Mouse (Mus musculus) liver, embryonic 15.5 days (tissue): Measurements from ENCODE around the gene Atp9a. TPM values are rescaled to one million over a fixed set of nuclear protein-coding genes. Genes with fewer than 3 reads are reported as not detected.
A peak's percentile ranks its signal among the peaks of the same experiment; 100 is the strongest.
"Not testable (repeated sequence)": the region's sequence is repeated elsewhere in the genome, so short reads cannot be mapped to it uniquely, and the experiment has no call there.

Experiments used
- ATAC-seq: fragments of 200-750 bp; cut with Nextera tagmentation; 2 replicates; pipeline ENCODE4 v1.8.0; 2017; ENCODE audit warnings: moderate number of reproducible peaks, mild to moderate bottlenecking, moderate library complexity; ENCODE audit not compliant: insufficient read depth
- H3K27ac ChIP-seq: fragments of 300-500 bp; sonication (generic); replicated peaks from 2 replicates; pipeline ENCODE4 v1.5.1; 2015; ENCODE audit warnings: mild to moderate bottlenecking, inconsistent platforms
- H3K27me3 ChIP-seq: fragments of 300-500 bp; sonication (generic); 2 replicates; pipeline ENCODE4 v1.6.1; 2015; ENCODE audit warnings: mild to moderate bottlenecking, inconsistent platforms
- H3K36me3 ChIP-seq: fragments of 300-500 bp; sonication (generic); replicated peaks from 2 replicates; pipeline ENCODE4 v1.6.1; 2015; ENCODE audit warnings: moderate library complexity, mild to moderate bottlenecking, inconsistent platforms
- H3K4me1 ChIP-seq: fragments of 300-500 bp; sonication (generic); replicated peaks from 2 replicates; pipeline ENCODE4 v1.6.1; 2015; ENCODE audit warnings: inconsistent platforms
- H3K4me2 ChIP-seq: fragments of 300-500 bp; sonication (generic); 2 replicates; pipeline ENCODE4 v1.6.1; 2015; ENCODE audit warnings: moderate library complexity, mild to moderate bottlenecking, inconsistent platforms
- H3K4me3 ChIP-seq: fragments of 300-500 bp; sonication (generic); replicated peaks from 2 replicates; pipeline ENCODE4 v1.5.1; 2015; ENCODE audit warnings: mild to moderate bottlenecking, inconsistent platforms
- H3K9ac ChIP-seq: fragments of 300-500 bp; sonication (generic); 2 replicates; pipeline ENCODE4 v1.6.1; 2015; ENCODE audit warnings: moderate library complexity, mild to moderate bottlenecking, inconsistent platforms
- H3K9me3 ChIP-seq: fragments of 300-500 bp; sonication (generic); replicated peaks from 2 replicates; pipeline ENCODE4 v1.6.1; 2016; ENCODE audit warnings: inconsistent platforms
- WGBS: fragments of 180-500 bp; shearing (Covaris S2); methylation state at CpG from one replicate; pipeline ENCODE4 v1.1.7; 2015; ENCODE audit warnings: mixed read lengths; ENCODE audit not compliant: insufficient replicate concordance; 5-methylcytosine and 5-hydroxymethylcytosine counted together
- polyA plus RNA-seq: library from polyadenylated mRNA; unstranded; fragments of >200 nt; fragmentation: Nextera tagmentation; extraction: Ambion mirVana; gene quantifications from 2 replicates; pipeline ENCODE4 v1.2.1, GENCODE M21; 2015

Atp9a gene
- polyA plus RNA-seq, 1 experiment from 2014 or later = 3.3 TPM

DNA sequence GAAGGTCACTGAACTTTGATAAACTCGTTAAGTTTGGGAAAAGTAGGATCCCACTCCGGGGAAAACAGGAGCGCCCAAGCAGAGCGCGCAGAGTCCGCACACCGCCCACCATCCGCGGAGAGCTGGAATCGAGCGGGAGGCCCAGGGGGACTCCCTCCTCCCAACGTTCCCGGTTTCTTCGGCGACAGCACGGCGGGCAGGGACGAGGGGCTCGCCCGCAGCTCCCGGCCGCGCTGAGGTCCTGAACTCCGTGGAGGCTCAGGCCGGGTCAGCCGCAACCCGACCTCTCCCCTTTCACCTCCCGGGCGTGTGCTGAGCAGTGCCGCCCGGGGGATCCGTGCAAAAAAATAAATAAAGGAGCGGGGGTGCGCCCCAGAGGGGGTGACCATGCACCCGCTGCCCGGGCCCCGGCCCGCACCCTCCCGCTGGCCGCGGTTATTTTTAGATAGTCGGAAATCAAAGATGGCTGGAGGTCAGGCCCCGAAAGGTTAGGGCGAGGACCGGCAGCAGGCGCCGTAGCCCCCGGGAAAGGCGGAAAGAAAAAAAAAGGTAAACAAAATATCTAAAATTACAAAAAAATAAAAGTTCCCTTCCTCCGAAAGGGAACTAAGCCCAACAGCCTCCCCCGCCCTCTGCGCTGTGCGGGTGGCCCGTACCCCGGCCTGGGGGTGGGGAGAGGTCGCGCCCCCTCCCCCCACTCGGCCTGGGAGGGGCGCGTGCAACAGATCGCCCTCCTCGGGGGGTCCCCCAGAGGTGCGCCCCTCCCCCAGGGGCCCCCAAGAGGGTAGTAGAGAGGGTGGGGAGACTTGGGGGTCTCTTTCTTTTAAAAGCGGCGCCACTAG, 23.7 kb upstream of the Atp9a start:
- peak overlapping the region; percentile 27; the same call in 1 of the 2 replicates for H3K9ac ChIP-seq
- WGBS = under 1% methylated on average over 65 of the region's 65 CpGs
- no peaks in the 10 kb centered on the region for H3K36me3 ChIP-seq
- peak overlapping the region; percentile 74 for H3K27ac ChIP-seq
- H3K4me1 ChIP-seq = peaks cover 5% of the 10 kb centered on the region; the same call in 1 of the 2 replicates
- H3K27me3 ChIP-seq = peaks cover 94% of the 10 kb centered on the region
- H3K9me3 ChIP-seq = no peaks in the 10 kb centered on the region
- H3K4me2 ChIP-seq = peak overlapping the region; percentile 45
- ATAC-seq = peak; percentile 5; the same call in 1 of the 2 replicates
- peak overlapping the region; percentile 50 for H3K4me3 ChIP-seq

DNA sequence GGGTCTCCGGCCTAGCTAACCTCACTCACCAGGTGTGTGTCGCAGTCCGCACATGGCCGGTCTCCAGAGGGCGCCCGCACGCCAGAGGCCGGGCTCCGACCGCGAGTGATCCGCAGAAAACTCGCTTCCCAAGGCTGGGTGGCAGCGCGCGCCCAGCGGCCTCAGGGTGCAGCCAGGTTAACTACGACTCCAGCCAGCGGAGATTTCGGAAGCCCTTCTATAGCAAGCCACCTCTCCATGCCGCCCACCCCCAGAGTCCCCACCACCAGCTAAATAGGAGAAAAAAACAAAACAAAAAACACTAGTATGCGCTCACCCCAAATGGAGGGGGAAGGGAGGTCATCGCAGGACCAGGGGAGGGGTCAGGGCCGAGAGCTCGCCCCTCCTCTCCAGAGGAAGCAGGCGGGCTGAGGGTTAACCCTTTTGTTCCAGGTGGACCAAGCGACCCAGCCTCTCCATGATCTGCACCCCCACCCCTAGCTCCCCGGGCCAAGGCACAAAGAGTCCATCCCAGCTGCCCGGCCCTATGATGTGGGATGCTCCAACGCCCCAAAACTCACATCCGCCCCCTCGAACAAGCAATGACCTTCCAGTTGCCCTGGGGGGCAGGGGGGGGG, 23.0 kb upstream of the Atp9a start:
- ATAC-seq = peak; percentile 65
- Histone ChIP-seq H3K4me1 (peaks cover 5% of the 10 kb centered on the region; the same call in 1 of the 2 replicates), H3K27me3 (peaks cover 90% of the 10 kb centered on the region), H3K9ac (no peak overlapping the region), H3K4me3 (peak overlapping the region; percentile 50), H3K4me2 (peak overlapping the region; percentile 45), H3K9me3 (no peaks in the 10 kb centered on the region), H3K27ac (peak overlapping the region; percentile 74), H3K36me3 (no peaks in the 10 kb centered on the region)
- under 1% methylated on average over 32 of the region's 32 CpGs for WGBS

DNA sequence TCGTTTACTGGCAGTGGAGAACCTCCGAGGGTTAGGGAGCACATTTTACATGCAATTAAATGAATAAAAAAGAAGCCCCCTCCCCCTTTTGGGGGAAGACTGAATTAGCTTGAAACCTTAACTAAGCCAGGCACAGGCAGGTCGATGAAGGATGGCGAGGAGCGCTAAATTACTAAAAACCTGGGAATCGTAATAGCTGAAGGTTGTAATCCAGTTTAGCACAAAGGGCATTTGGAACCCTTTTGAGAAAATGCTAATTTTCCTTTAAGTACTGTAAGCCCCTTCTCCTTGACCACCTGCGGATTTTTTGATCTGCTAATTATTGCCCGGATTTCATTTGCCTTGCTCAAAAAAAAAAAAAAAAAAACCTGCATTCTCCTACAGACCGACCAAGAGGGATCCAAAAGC, 22.3 kb upstream of the Atp9a start:
- H3K4me2 ChIP-seq = peak overlapping the region; percentile 10; the same call in 1 of the 2 replicates
- no peak for ATAC-seq
- peak overlapping the region; percentile 50; the same call in 1 of the 2 replicates for H3K4me3 ChIP-seq
- H3K27me3 ChIP-seq = peaks cover 84% of the 10 kb centered on the region
- no peak overlapping the region for H3K27ac ChIP-seq
- peaks cover 5% of the 10 kb centered on the region; the same call in 1 of the 2 replicates for H3K4me1 ChIP-seq
- WGBS = 22% methylated on average over 9 of the region's 9 CpGs
- H3K9ac ChIP-seq = no peak overlapping the region
- no peaks in the 10 kb centered on the region for H3K36me3 ChIP-seq
- H3K9me3 ChIP-seq = no peaks in the 10 kb centered on the region

DNA sequence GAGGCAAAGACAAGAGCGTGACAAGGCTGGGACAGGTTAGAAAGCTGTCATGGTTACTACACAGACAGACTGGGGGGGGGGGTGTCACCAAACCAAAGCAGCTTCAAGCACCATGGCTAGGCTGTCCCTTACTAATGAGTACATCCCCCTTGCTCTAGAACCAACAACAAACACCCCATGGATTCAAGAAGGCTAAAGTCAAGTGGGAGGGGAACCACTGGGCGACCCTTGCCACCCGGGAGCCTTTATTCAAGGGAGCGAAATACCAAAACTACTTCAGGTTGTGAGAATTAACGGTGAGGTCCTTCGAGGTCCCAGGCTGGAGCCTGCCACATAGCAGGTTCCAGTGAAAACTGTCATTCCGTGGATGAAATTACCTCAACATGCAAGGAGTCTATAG, 21.6 kb upstream of the Atp9a start:
- 26% methylated on average over 7 of the region's 7 CpGs for whole genome bisulfite sequencing
- H3K27me3 ChIP-seq = peaks cover 78% of the 10 kb centered on the region
- no peaks in the 10 kb centered on the region for H3K36me3 ChIP-seq
- no peak overlapping the region for H3K9ac ChIP-seq
- no peak for ATAC-seq
- peaks cover 5% of the 10 kb centered on the region; the same call in 1 of the 2 replicates for H3K4me1 ChIP-seq
- no peak overlapping the region for H3K27ac ChIP-seq
- peak overlapping the region; percentile 10; the same call in 1 of the 2 replicates for H3K4me2 ChIP-seq
- no peak overlapping the region for H3K4me3 ChIP-seq
- H3K9me3 ChIP-seq = no peaks in the 10 kb centered on the region

DNA sequence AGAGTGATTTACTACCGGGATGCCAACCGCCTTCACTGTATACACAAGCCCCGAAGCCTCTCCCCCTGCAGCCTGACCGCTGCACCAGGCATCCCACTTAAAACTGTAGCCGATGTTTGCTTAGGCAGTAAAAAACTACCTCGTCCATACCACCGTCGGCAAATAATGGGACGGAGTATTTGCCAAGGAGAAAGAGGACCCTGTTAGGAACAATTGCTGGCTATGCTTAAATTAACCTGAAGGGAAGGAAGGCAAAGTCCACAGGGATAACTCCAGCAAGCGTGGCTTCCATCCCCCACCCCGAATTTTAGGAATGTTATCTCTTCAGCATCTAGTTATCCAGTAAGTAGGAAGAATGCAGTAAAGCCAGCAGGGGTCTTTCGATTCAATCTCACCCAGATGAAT, 20.2 kb upstream of the Atp9a start:
- H3K4me3 ChIP-seq = no peak overlapping the region
- peaks cover 5% of the 10 kb centered on the region; the same call in 1 of the 2 replicates for H3K4me1 ChIP-seq
- WGBS = 11% methylated on average over 12 of the region's 12 CpGs
- no peak overlapping the region for H3K27ac ChIP-seq
- no peaks in the 10 kb centered on the region for H3K9me3 ChIP-seq
- H3K36me3 ChIP-seq = no peaks in the 10 kb centered on the region
- ATAC-seq = no peak
- peaks cover 64% of the 10 kb centered on the region for H3K27me3 ChIP-seq
- no peak overlapping the region for H3K4me2 ChIP-seq
- no peak overlapping the region for H3K9ac ChIP-seq

DNA sequence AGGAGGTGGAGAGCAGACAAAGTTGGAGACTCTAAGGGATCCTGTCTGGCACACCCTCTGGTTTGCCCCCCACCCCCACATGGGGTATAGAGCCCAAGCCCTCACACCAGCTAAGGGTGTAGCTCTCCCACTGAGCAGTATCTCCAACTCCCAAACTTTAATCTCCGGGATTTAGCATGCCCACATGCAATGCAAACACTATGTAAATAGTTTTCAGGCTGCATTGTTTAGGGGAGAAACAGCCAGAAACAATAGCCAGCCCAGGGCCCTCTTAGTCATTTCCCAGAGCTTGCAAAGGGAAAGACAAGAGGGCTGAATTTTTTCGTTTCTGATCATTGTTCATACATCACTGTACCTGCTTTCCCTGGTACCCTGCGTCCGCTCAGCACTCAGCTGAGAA, 19.7 kb upstream of the Atp9a start:
- no peak overlapping the region for H3K4me2 ChIP-seq
- no peaks in the 10 kb centered on the region for H3K9me3 ChIP-seq
- H3K36me3 ChIP-seq = no peaks in the 10 kb centered on the region
- H3K9ac ChIP-seq = no peak overlapping the region
- H3K4me1 ChIP-seq = peaks cover 5% of the 10 kb centered on the region; the same call in 1 of the 2 replicates
- peaks cover 60% of the 10 kb centered on the region for H3K27me3 ChIP-seq
- H3K27ac ChIP-seq = no peak overlapping the region
- H3K4me3 ChIP-seq = no peak overlapping the region
- 26% methylated on average over 4 of the region's 4 CpGs for WGBS
- ATAC-seq = no peak

DNA sequence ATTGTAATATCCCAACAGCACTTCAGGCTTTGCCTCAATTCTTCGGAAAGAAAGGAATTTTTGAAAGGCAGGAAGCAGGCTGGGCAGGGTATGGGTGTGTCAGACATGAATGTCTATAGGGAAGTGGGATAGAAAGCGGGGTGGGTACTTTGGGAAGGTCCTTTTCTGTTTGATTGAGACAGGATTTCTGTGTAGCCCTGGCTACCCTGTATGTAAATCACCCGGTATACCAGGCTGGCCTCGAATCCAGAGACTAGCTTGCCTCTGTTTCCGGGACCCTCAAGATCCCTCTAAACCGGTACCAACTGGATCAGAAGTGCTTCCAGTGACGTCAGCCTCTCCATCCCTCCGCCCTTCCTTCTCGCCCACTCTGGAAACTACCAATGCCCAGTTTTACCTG, 18.9 kb upstream of the Atp9a start:
- H3K4me2 ChIP-seq = no peak overlapping the region
- ATAC-seq = no peak
- no peak overlapping the region for H3K9ac ChIP-seq
- H3K36me3 ChIP-seq = no peaks in the 10 kb centered on the region
- 51% methylated on average over 9 of the region's 9 CpGs for whole genome bisulfite sequencing
- H3K4me3 ChIP-seq = no peak overlapping the region
- H3K9me3 ChIP-seq = no peaks in the 10 kb centered on the region
- H3K27me3 ChIP-seq = peaks cover 52% of the 10 kb centered on the region
- H3K4me1 ChIP-seq = peaks cover 5% of the 10 kb centered on the region; the same call in 1 of the 2 replicates
- no peak overlapping the region for H3K27ac ChIP-seq

DNA sequence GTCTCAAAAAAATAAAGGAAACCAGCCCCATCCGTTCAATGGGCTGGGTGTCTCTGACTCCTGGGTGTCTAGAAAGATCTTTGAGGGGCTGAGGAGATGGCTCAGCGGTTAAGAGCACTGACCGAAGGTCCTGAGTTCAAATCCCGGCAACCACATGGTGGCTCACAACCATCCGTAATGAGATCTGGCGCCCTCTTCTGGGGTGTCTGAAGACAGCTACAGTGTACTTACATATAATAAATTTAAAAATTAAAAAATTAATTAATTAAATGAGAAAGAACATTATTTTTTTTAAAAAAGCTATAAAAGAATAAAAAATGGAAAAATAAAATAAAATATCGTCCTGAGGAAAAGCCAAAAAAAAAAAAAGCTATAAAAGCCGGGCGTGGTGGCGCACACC, 2.2 kb upstream of the Atp9a start:
- H3K4me2 ChIP-seq, H3K9ac ChIP-seq, H3K36me3 ChIP-seq, H3K4me1 ChIP-seq, H3K4me3 ChIP-seq, H3K27ac ChIP-seq, H3K9me3 ChIP-seq, ATAC-seq: not testable (repeated sequence)
- peaks cover 27% of the 10 kb centered on the region for H3K27me3 ChIP-seq
- WGBS = 73% methylated on average over 10 of the region's 10 CpGs

DNA sequence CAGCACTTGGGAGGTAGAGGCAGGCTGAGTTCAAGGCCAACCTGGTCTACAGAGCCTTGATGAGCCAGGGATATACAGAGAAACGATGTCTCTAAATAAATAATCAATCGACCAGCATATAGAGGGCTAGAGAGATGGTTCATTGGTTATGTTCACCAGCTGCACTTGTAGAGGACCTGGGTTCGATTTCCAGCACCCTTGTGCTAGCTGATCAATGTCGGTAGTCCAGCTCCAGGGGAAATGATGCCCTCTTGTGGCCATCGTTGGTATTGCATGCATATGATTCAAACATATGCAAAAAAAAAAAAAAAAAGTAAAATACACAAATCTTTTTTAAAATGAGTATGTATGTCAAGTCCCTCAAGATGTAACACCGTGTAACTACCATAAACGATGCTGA, 440 bp upstream of the Atp9a start:
- Histone ChIP-seq H3K27ac (no peak overlapping the region), H3K27me3 (peaks cover 27% of the 10 kb centered on the region), H3K4me2 (no peak overlapping the region; the same call in 1 of the 2 replicates), H3K9ac (no peak overlapping the region), H3K4me3 (no peak overlapping the region), H3K36me3 (no peaks in the 10 kb centered on the region), H3K9me3 (no peaks in the 10 kb centered on the region), H3K4me1 (no peaks in the 10 kb centered on the region)
- no peak for ATAC-seq
- 10% methylated on average over 7 of the region's 7 CpGs for WGBS

DNA sequence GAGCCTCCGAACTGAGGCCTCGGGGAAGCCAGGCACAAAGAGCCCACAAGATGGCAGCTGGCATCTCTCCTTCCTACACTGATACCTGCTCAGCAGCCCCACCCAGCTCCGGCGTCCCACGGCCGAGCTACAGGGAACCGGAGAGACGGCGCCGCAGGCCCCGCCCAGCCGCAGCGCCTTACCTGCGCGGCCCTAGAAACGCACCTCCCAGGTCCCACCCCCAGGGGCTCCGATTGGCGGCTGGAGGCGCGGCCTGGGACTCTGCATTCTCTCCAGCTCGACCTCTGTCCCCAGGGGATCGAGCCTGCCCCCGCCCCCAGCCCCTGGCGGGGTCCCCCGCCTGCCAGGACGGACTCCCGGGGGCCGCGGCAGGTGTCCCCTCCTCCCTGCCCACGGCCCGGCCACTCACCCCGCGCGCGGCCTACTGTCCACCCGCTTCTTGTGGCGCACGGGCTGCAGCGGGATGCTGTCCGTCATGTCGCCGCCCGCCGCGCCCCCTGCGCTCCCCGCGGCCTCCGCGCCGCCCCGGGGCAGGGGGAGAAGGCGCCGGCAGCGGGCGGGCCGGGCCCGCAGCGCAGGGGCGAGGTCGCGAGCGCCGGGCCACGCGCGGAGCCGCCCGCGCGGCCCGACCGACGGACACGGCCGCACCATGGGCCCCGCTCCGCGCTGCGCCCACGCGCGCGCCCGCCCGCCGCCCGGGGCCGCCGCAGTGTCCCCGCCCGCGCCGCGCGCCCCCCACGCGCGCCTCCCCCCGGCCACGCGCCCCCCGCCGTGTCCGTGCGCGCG, 743 bp downstream of the Atp9a start:
- H3K4me1 ChIP-seq = no peaks in the 10 kb centered on the region
- under 1% methylated on average over 63 of the region's 108 CpGs for WGBS
- peak overlapping the region; percentile 60 for H3K4me2 ChIP-seq
- peak overlapping the region; percentile 58 for H3K4me3 ChIP-seq
- H3K9ac ChIP-seq = peak overlapping the region; percentile 35; the same call in 1 of the 2 replicates
- H3K27ac ChIP-seq = no peak overlapping the region
- no peaks in the 10 kb centered on the region for H3K9me3 ChIP-seq
- no peaks in the 10 kb centered on the region for H3K36me3 ChIP-seq
- peak; percentile 79 for ATAC-seq
- peaks cover 27% of the 10 kb centered on the region for H3K27me3 ChIP-seq
